Mouse (Mus musculus) cerebellum, adult 2 months (tissue): ENCODE data around the gene Mlh3.

Experiments
- CTCF ChIP-seq: fragments of 200-500 bp; IDR thresholded peaks from 2 replicates; pipeline ENCODE4 v1.5.1; 2011; ENCODE audit warnings: low read depth, mild to moderate bottlenecking, control low read depth, low read length, moderate library complexity, borderline replicate concordance; ENCODE audit not compliant: insufficient read depth
- POLR2A ChIP-seq: fragments of 200-500 bp; IDR thresholded peaks from 2 replicates; pipeline ENCODE4 v1.6.1; 2011; ENCODE audit warnings: low read length, control low read depth, borderline replicate concordance; ENCODE audit not compliant: insufficient read depth

DNA sequence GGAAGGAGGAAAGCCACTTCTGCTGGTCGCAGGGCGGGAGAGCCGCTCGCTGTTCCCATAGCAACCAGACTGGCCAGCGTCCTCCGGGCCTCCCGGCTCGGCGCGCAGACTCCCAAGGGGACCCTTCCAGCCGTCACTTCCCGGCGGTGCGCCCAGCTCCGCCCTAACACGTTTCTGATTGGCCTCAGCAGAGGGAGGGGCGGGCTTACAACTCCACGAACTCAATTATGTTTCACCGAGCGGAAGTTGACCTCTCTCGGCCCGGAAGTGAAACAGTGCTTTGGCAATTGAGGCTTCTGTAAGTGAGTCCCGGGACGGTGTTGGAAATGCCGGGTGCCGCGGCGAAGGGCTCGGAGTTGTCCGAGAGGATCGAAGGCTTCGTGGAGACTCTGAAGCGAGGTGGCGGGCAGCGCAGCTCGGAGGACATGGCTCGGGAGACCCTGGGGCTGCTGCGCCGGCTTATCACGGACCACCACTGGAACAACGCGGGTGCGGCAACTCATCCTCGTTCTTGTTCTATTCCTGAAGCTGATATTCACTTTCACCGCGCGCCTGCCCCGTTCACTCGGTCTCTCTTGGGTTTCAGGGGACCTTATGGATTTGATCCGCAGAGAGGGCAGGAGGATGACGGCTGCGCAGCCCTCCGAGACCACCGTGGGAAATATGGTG, 51.0 kb downstream of the Mlh3 start, which contains the start of gene Eif2b2:
- TF ChIP-seq CTCF (no peak), POLR2A (peak; percentile 68; the same call in 1 of the 2 replicates)
